Mouse (Mus musculus) cerebellum, adult 2 months (tissue): ENCODE data around the gene Zfp142.

ENCODE experiments used
- CTCF ChIP-seq: fragments of 200-500 bp; IDR thresholded peaks from 2 replicates; pipeline ENCODE4 v1.5.1; 2011; ENCODE audit warnings: low read depth, mild to moderate bottlenecking, control low read depth, low read length, moderate library complexity, borderline replicate concordance; ENCODE audit not compliant: insufficient read depth
- POLR2A ChIP-seq: fragments of 200-500 bp; IDR thresholded peaks from 2 replicates; pipeline ENCODE4 v1.6.1; 2011; ENCODE audit warnings: low read length, control low read depth, borderline replicate concordance; ENCODE audit not compliant: insufficient read depth

GRCm38 (mm10) chr1:74559061-74559460 is 29.0 kb downstream of the Zfp142 start:
- TF ChIP-seq CTCF, result no peak
- no peak for TF ChIP-seq POLR2A
